Mouse (Mus musculus) spleen, adult 18-20 months (tissue): ENCODE results near the gene Clec3a.

ENCODE experiments used
- DNase-seq, 2 experiments: peaks; one replicate each; pipeline ENCODE4 v3.0.0; 2022; ENCODE audit warnings: mixed read lengths in 2 of 2

The Clec3a gene

GRCm38 (mm10) chr8:114458113-114458784, 40.4 kb downstream of the Clec3a start:
- no peak for DNase-seq

- DNase-seq, result peak in 1 of 2 experiments; percentile 16
These were observed 42.7 kb downstream of the Clec3a start for GRCm38 (mm10) chr8:114460600-114460999.

- DNase-seq, result no peak
These were observed 44.7 kb downstream of the Clec3a start for GRCm38 (mm10) chr8:114462591-114462990.

GRCm38 (mm10) chr8:114463305-114463704, 45.4 kb downstream of the Clec3a start:
- DNase-seq, result no peak

- DNase-seq, result no peak
These were observed 50.8 kb downstream of the Clec3a start for GRCm38 (mm10) chr8:114468526-114469207.

- no peak for DNase-seq
These were observed 51.3 kb downstream of the Clec3a start for GRCm38 (mm10) chr8:114469208-114469590.

GRCm38 (mm10) chr8:114473546-114473945, 55.7 kb downstream of the Clec3a start:
- DNase-seq, result no peak
